Mouse (Mus musculus): ENCODE results near the gene Draxin. TPM values are rescaled to one million over a fixed set of nuclear protein-coding genes. Genes with fewer than 3 reads are reported as not detected.

Gene Draxin
- polyA plus RNA-seq, 1 experiment from 2014 or later, result not detected

DNA sequence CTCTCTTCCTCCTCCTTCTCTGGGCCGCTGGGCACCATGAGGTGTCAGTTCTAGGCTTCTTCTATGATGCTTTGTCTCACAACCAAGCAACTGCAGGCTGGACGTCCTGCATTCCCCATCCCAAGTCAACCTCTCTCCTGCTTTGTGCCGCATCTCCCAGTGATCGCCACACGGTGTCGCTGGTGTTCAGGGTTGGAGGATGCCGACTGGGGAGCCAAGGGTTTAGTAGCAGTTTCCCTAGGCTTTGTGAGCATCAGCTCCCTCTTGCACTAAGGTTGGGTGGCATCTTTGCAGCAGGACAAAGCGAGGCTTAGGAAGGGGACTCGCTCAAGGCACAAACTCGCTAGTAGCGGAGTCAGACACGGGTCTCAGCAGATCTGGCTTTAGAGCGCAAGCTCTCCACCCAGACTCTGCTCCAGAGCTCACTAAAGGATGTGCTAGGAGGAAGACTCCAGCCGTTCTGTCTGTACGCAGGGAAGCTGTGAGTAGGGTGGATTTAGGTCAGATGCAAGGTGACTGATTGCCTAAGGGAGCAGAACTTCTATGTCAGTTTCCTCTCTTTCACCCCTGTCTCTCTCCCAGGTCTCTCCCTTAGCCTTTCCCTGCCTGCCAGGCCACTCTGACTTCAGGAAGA lies 15.6 kb downstream of the Draxin start:
- Histone ChIP-seq H3K4me2 (ENCODE audit: low read depth, low read length) (peak overlapping the region; percentile 10; the same call in 1 of the 2 replicates), H3K4me3 (ENCODE audit: low read length) (no peak overlapping the region), H3K36me3 (ENCODE audit: control insufficient read depth, insufficient read depth) (no peaks in the 10 kb centered on the region), H3K27ac (ENCODE audit: low read length) (no peak overlapping the region), H3K4me1 (ENCODE audit: control insufficient read depth, insufficient read depth, low read length) (no peaks in the 10 kb centered on the region; the same call in 1 of the 2 replicates), H3K9me3 (replicated peaks; ENCODE audit: control insufficient read depth, low read length) (0 out of 2 replicates have a peak, but pooled peaks cover 5% of the 10 kb centered on the region), H3K27me3 (ENCODE audit: control insufficient read depth, insufficient read depth, low read length) (0 out of 2 replicates have a peak, but pooled peaks cover 4% of the 10 kb centered on the region), H3K9ac (ENCODE audit: low read length) (no peak overlapping the region)
- ATAC-seq (replicated peaks; ENCODE audit: extremely low read depth, insufficient read depth, low FRiP score), result 0 out of 2 replicates have a peak, but pooled peaks have one; percentile 55
- WGBS, result 4% methylated on average over 15 of the region's 15 CpGs

DNA sequence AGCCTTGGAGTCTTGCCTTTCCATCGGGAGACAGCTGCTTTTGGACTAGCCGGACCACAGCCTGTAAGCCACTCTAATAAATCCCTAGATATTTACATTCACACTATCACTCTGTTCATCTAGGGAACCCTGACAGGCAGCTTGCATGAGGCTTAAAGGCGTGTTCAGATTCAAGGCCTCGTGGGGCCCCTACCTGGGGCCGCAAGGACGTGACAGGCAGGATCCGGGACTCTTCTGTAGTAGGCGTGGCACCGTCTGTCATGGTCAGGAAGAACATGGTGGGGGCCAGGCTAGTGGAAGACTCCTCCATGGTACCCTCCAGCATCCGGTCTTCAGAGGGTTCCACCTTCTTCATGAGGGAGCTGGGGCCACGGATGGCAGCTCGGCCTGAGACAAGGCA lies 18.0 kb downstream of the Draxin start:
- WGBS, result 74% methylated on average over 12 of the region's 12 CpGs
- no peaks in the 10 kb centered on the region for H3K36me3 ChIP-seq (ENCODE audit: control insufficient read depth, insufficient read depth)
- no peak overlapping the region for H3K4me2 ChIP-seq (ENCODE audit: low read depth, low read length)
- peaks cover 4% of the 10 kb centered on the region; the same call in 1 of the 2 replicates for H3K27me3 ChIP-seq (ENCODE audit: control insufficient read depth, insufficient read depth, low read length)
- no peaks in the 10 kb centered on the region; the same call in 1 of the 2 replicates for H3K4me1 ChIP-seq (ENCODE audit: control insufficient read depth, insufficient read depth, low read length)
- no peak overlapping the region for H3K9ac ChIP-seq (ENCODE audit: low read length)
- H3K27ac ChIP-seq (ENCODE audit: low read length), result no peak overlapping the region
- no peak overlapping the region for H3K4me3 ChIP-seq (ENCODE audit: low read length)
- H3K9me3 ChIP-seq (replicated peaks; ENCODE audit: control insufficient read depth, low read length), result 0 out of 2 replicates have a peak, but pooled peaks cover 5% of the 10 kb centered on the region
- no peak for ATAC-seq (replicated peaks; ENCODE audit: extremely low read depth, insufficient read depth, low FRiP score)

DNA sequence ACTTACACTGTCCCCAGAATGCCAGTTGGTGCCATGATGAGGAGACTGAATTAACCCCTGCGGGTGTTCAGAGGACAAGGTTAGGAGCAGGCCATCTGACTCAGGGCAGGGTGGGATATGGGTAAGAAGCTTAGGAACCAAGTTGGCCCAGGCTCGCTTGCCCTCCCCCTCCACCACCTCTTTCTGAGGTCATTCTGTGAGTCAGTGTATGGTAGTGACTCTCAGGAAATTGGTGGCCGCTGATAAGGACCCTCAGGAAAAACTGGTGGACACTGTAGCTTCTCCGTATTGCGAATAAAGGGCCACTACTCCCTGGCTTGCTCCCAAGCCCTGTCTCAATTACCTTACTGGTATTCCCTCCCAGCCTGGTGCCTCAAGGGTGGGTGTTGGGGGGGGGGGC lies 21.3 kb downstream of the Draxin start:
- no peak overlapping the region for H3K27ac ChIP-seq (ENCODE audit: low read length)
- no peak for ATAC-seq (replicated peaks; ENCODE audit: extremely low read depth, insufficient read depth, low FRiP score)
- H3K9ac ChIP-seq (ENCODE audit: low read length), result no peak overlapping the region
- no peak overlapping the region for H3K4me2 ChIP-seq (ENCODE audit: low read depth, low read length)
- H3K4me3 ChIP-seq (ENCODE audit: low read length), result no peak overlapping the region
- H3K36me3 ChIP-seq (ENCODE audit: control insufficient read depth, insufficient read depth), result no peaks in the 10 kb centered on the region
- H3K4me1 ChIP-seq (ENCODE audit: control insufficient read depth, insufficient read depth, low read length), result no peaks in the 10 kb centered on the region; the same call in 1 of the 2 replicates
- H3K27me3 ChIP-seq (ENCODE audit: control insufficient read depth, insufficient read depth, low read length), result peaks cover 3% of the 10 kb centered on the region
- H3K9me3 ChIP-seq (replicated peaks; ENCODE audit: control insufficient read depth, low read length), result no peaks in the 10 kb centered on the region
- WGBS, result 50% methylated on average over 5 of the region's 5 CpGs

DNA sequence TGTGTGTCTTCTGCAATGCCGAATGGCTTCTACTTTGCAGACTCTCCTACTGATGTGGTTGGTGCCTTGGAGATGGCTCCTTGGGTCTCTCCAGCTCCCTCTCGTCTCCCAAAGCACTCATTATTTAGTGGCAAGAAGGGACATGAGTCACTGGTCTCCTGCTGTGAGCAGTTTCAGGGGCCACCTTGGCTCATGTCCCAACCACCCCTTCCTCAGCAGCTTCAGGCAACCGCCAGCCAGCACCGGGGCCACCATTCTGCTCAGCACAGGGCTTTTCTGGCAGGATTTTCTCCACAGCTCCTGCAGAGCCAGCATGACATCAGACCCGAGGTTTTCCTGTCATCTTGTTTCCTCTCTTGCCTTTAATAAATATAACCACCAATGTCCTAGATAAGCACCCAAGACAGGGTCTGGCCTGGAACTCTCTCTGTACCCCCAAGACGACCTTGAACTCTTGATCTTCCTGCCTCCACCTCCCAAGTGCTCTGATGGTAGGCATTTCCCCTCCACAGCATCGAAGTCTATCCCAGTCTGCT lies 21.9 kb downstream of the Draxin start:
- Histone ChIP-seq H3K27me3 (ENCODE audit: control insufficient read depth, insufficient read depth, low read length) (peaks cover 3% of the 10 kb centered on the region), H3K27ac (ENCODE audit: low read length) (no peak overlapping the region), H3K4me3 (ENCODE audit: low read length) (no peak overlapping the region), H3K36me3 (ENCODE audit: control insufficient read depth, insufficient read depth) (no peaks in the 10 kb centered on the region), H3K4me1 (ENCODE audit: control insufficient read depth, insufficient read depth, low read length) (no peaks in the 10 kb centered on the region; the same call in 1 of the 2 replicates), H3K9ac (ENCODE audit: low read length) (no peak overlapping the region), H3K4me2 (ENCODE audit: low read depth, low read length) (no peak overlapping the region), H3K9me3 (replicated peaks; ENCODE audit: control insufficient read depth, low read length) (no peaks in the 10 kb centered on the region)
- WGBS, result 39% methylated on average over 7 of the region's 7 CpGs
- ATAC-seq (replicated peaks; ENCODE audit: extremely low read depth, insufficient read depth, low FRiP score), result no peak

DNA sequence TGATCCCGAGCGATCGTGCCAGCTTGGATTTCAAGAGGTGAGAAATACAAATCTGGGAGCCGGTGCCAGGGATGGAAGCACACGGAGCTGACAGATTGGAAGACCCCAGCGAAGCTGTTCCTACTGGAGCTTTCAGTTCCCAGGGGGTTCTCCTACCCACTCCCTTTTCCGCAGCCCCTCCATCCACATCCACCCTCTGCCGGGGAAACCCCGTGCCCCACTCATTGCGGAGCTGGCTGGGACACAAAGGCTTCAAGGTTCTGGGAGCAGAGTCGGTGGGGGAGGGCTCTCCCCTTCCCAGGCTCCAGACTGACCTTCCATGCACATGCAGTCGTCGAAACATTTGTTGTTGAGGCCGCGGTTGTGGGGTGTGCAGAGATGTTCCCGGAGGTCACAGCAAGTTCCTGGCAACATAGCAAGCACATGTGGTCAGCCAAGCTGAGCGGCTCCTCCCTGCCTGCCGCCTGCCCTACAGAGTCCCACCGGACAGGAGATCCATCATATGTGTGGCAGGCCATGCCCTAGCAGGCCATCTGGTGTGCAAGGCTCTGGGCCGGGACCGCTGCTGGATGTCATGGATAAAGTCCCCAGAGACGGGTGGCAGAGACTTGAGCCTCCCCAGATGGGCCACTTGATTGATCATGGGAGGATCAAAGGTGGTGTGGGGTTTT lies 22.7 kb downstream of the Draxin start:
- Histone ChIP-seq H3K4me3 (ENCODE audit: low read length) (no peak overlapping the region), H3K4me1 (ENCODE audit: control insufficient read depth, insufficient read depth, low read length) (no peaks in the 10 kb centered on the region; the same call in 1 of the 2 replicates), H3K27me3 (ENCODE audit: control insufficient read depth, insufficient read depth, low read length) (peaks cover 3% of the 10 kb centered on the region), H3K9ac (ENCODE audit: low read length) (no peak overlapping the region), H3K9me3 (replicated peaks; ENCODE audit: control insufficient read depth, low read length) (no peaks in the 10 kb centered on the region), H3K27ac (ENCODE audit: low read length) (no peak overlapping the region), H3K4me2 (ENCODE audit: low read depth, low read length) (no peak overlapping the region), H3K36me3 (ENCODE audit: control insufficient read depth, insufficient read depth) (no peaks in the 10 kb centered on the region)
- WGBS, result 43% methylated on average over 22 of the region's 22 CpGs
- ATAC-seq (replicated peaks; ENCODE audit: extremely low read depth, insufficient read depth, low FRiP score), result no peak

DNA sequence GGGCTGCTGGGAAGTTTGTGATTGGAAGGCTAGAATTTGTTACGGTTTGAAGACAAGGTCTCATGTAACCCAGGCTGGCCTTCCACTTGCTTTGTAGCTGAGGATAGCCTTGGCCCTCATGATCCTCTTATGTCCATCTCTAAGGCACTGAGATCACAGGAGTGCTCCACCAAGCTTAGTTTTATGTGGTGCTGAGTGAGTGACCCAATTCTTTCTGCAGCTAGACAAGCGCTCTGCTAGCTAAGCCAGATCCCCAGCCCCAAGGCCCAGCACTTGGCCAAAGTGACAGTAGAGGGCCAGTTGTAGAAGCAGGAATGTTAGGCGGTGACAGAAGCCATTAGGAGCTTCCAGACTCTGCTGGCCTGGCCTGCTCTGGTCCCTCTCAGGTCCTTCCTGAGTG lies 26.4 kb downstream of the Draxin start:
- H3K4me2 ChIP-seq (ENCODE audit: low read depth, low read length), result no peak overlapping the region
- WGBS, result 74% methylated on average over 3 of the region's 3 CpGs
- no peak for ATAC-seq (replicated peaks; ENCODE audit: extremely low read depth, insufficient read depth, low FRiP score)

DNA sequence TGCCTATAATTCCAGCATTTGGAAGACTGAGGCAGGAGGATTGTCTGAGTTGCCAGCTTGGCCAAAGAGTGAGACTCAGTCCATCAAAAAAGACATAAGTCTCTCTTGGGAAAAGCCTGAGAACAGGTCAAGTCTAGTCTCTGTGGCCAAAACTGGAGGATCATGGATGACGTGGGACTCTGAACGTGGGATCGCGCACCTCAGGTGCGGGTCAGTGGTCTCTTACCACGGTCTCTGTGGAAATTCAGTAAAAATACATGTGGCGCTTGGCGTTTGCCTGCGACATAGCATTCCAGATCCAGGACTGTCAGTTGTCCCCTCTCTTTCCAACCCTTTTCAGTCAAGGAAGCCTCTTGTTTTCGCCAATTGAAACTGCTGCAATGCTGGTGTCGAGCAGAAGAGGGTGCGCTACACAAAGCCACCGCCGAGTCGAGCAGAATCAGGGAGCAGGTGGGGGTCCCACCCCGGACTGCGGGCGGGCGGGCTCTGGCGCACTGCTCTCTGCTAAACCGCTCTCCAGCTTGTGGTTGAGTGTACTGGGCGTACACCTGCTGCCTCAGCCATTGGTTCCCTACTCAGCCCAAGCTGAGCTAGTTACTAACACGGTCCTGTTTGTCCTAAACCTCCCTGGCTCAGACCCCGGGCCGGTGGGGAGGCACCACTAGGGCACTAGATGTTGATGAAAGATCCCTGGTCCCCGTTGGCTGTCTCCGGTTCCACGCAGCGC lies 28.5 kb downstream of the Draxin start:
- Histone ChIP-seq H3K4me1 (ENCODE audit: control insufficient read depth, insufficient read depth, low read length) (peaks cover 4% of the 10 kb centered on the region; the same call in 1 of the 2 replicates), H3K9ac (ENCODE audit: low read length) (peak overlapping the region; percentile 62), H3K36me3 (ENCODE audit: control insufficient read depth, insufficient read depth) (no peaks in the 10 kb centered on the region), H3K4me2 (ENCODE audit: low read depth, low read length) (peak overlapping the region; percentile 72), H3K4me3 (ENCODE audit: low read length) (peak overlapping the region; percentile 38), H3K27me3 (ENCODE audit: control insufficient read depth, insufficient read depth, low read length) (peaks cover 4% of the 10 kb centered on the region; the same call in 1 of the 2 replicates), H3K27ac (ENCODE audit: low read length) (no peak overlapping the region), H3K9me3 (replicated peaks; ENCODE audit: control insufficient read depth, low read length) (no peaks in the 10 kb centered on the region)
- peak; percentile 73 for ATAC-seq (replicated peaks; ENCODE audit: extremely low read depth, insufficient read depth, low FRiP score)
- 17% methylated on average over 29 of the region's 29 CpGs for WGBS

More for the DNA sequence above, 26.4 kb downstream of the Draxin start:
- Histone ChIP-seq H3K9ac (ENCODE audit: low read length) (no peak overlapping the region), H3K36me3 (ENCODE audit: control insufficient read depth, insufficient read depth) (no peaks in the 10 kb centered on the region), H3K4me3 (ENCODE audit: low read length) (no peak overlapping the region), H3K27me3 (ENCODE audit: control insufficient read depth, insufficient read depth, low read length) (peaks cover 7% of the 10 kb centered on the region), H3K27ac (ENCODE audit: low read length) (no peak overlapping the region), H3K9me3 (replicated peaks; ENCODE audit: control insufficient read depth, low read length) (no peaks in the 10 kb centered on the region), H3K4me1 (ENCODE audit: control insufficient read depth, insufficient read depth, low read length) (peaks cover 4% of the 10 kb centered on the region)

DNA sequence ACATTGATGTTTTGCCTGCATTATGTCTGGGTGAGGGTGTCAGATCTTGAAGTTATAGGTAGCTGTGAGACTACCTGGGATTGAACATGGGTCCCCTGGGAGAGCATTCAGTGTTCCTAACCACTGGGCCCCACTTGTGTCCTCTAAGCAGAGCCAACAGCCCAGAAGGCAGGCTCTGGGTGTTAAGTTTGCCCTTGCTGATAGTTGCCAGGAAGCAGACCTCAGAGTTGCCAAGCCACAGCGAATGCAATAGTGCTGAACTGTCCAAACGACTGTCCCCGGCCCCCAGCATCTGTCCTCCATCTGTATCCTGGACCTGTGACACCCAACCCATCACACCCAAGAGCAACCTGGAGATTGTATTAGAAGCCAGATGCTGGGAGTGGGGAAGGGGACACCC lies 31.8 kb downstream of the Draxin start:
- H3K4me2 ChIP-seq (ENCODE audit: low read depth, low read length), result no peak overlapping the region
- H3K4me1 ChIP-seq (ENCODE audit: control insufficient read depth, insufficient read depth, low read length), result peaks cover 4% of the 10 kb centered on the region; the same call in 1 of the 2 replicates
- H3K9me3 ChIP-seq (replicated peaks; ENCODE audit: control insufficient read depth, low read length), result no peaks in the 10 kb centered on the region
- 56% methylated on average over 3 of the region's 3 CpGs for WGBS
- no peak overlapping the region for H3K4me3 ChIP-seq (ENCODE audit: low read length)
- H3K27me3 ChIP-seq (ENCODE audit: control insufficient read depth, insufficient read depth, low read length), result 0 out of 2 replicates have a peak, but pooled peaks cover 3% of the 10 kb centered on the region
- ATAC-seq (replicated peaks; ENCODE audit: extremely low read depth, insufficient read depth, low FRiP score), result no peak
- no peak overlapping the region for H3K9ac ChIP-seq (ENCODE audit: low read length)
- H3K36me3 ChIP-seq (ENCODE audit: control insufficient read depth, insufficient read depth), result no peaks in the 10 kb centered on the region
- H3K27ac ChIP-seq (ENCODE audit: low read length), result no peak overlapping the region
